Mouse (Mus musculus): ENCODE measurements around the gene Taok3. TPM values are rescaled to one million over a fixed set of nuclear protein-coding genes. Genes with fewer than 3 reads are reported as not detected.

Gene Taok3
- total and polyA plus RNA-seq, 3 experiments, result 3.1 to 7.8 (median 6.2) TPM

- DNase-seq, result no peak
- intact Hi-C loops (cut with DNase I), result loop anchor here (5.0 to 10.0 kb wide), 5 partner anchors 169 to 374 kb away; partner anchors contain the start of genes Pebp1 and Rfc5
- H3K4me1 ChIP-seq (ENCODE audit: control insufficient read depth, insufficient read depth, low read length), result peaks cover 1% of the 10 kb centered on the region; the same call in 1 of the 2 replicates
- H3K79me2 ChIP-seq (replicated peaks; ENCODE audit: control insufficient read depth, insufficient read depth, low read length), result no peaks in the 10 kb centered on the region
- TF ChIP-seq EP300 (IDR thresholded peaks at IDR 0.05; ENCODE audit: insufficient read depth, low read depth, low read length) (no peak), POLR2A (IDR thresholded peaks at IDR 0.05; ENCODE audit: insufficient read depth, low read depth, low read length) (no peak), CTCF (IDR thresholded peaks at IDR 0.05) (no peak)
- H3K27me3 ChIP-seq (ENCODE audit: control insufficient read depth, insufficient read depth, low read length), result no peaks in the 10 kb centered on the region
- no peak overlapping the region for H3K27ac ChIP-seq
- WGBS, result 62% methylated on average over 2 of the region's 2 CpGs
- no peaks in the 10 kb centered on the region for H3K36me3 ChIP-seq (ENCODE audit: control insufficient read depth, insufficient read depth, low read length)
- H3K9ac ChIP-seq (ENCODE audit: low read depth, low read length), result no peak overlapping the region
- no peak overlapping the region for H3K4me3 ChIP-seq
Measured at GRCm38 (mm10) chr5:117118220-117118619, 1.7 kb upstream of the Taok3 start.

DNA sequence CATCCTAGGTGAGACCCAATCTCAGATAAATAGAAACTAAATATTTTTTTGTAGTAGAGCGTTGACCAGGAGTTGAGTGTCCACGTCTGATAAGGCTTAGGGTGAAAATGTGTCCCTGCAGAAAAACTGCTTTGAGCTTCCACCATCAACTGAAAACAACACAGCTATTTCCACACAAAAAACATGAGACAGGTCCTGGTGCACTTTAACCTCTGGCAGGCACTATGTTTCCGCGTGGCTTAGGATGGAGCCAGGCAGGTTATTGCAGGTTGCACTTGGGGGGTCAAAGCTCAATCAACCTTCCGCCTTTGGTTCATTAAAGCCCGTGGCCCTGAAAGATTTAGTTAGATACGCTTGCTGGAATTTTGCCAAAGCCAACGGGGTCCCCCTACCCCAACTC lies 1.1 kb upstream of the Taok3 start:
- Histone ChIP-seq H3K9ac (ENCODE audit: low read depth, low read length) (no peak overlapping the region), H3K79me2 (replicated peaks; ENCODE audit: control insufficient read depth, insufficient read depth, low read length) (no peaks in the 10 kb centered on the region), H3K27me3 (ENCODE audit: control insufficient read depth, insufficient read depth, low read length) (no peaks in the 10 kb centered on the region), H3K27ac (no peak overlapping the region; the same call in 1 of the 2 replicates), H3K36me3 (ENCODE audit: control insufficient read depth, insufficient read depth, low read length) (no peaks in the 10 kb centered on the region), H3K4me1 (ENCODE audit: control insufficient read depth, insufficient read depth, low read length) (peaks cover 1% of the 10 kb centered on the region; the same call in 1 of the 2 replicates), H3K4me3 (no peak overlapping the region; the same call in 1 of the 2 replicates)
- no peak for DNase-seq
- intact Hi-C loops (cut with DNase I), result loop anchor here (5.0 to 10.0 kb wide), 5 partner anchors 168 to 373 kb away; partner anchors contain the start of genes Pebp1 and Rfc5
- 64% methylated on average over 8 of the region's 8 CpGs for WGBS
- TF ChIP-seq POLR2A (IDR thresholded peaks at IDR 0.05; ENCODE audit: insufficient read depth, low read depth, low read length) (no peak), EP300 (IDR thresholded peaks at IDR 0.05; ENCODE audit: insufficient read depth, low read depth, low read length) (no peak), CTCF (IDR thresholded peaks at IDR 0.05) (no peak)

- TF ChIP-seq POLR2A (IDR thresholded peaks at IDR 0.05; ENCODE audit: insufficient read depth, low read depth, low read length) (no peak), CTCF (IDR thresholded peaks at IDR 0.05) (no peak), EP300 (IDR thresholded peaks at IDR 0.05; ENCODE audit: insufficient read depth, low read depth, low read length) (no peak)
- intact Hi-C loops (cut with DNase I), result loop anchor here (5.0 kb wide), 1 partner anchor 37 kb away; no protein-coding TSS in a partner anchor
- peak overlapping the region; percentile 80 for H3K9ac ChIP-seq (ENCODE audit: low read depth, low read length)
- peak overlapping the region; percentile 89 for H3K4me3 ChIP-seq
- H3K36me3 ChIP-seq (ENCODE audit: control insufficient read depth, insufficient read depth, low read length), result no peaks in the 10 kb centered on the region
- peak overlapping the region; percentile 67 for H3K27ac ChIP-seq
- H3K4me1 ChIP-seq (ENCODE audit: control insufficient read depth, insufficient read depth, low read length), result peaks cover 1% of the 10 kb centered on the region; the same call in 1 of the 2 replicates
- peak; percentile 29 to 53 for DNase-seq
- H3K27me3 ChIP-seq (ENCODE audit: control insufficient read depth, insufficient read depth, low read length), result no peaks in the 10 kb centered on the region
- H3K79me2 ChIP-seq (replicated peaks; ENCODE audit: control insufficient read depth, insufficient read depth, low read length), result no peaks in the 10 kb centered on the region; the same call in 1 of the 2 replicates
- WGBS, result 3% methylated on average over 40 of the region's 40 CpGs
Measured at GRCm38 (mm10) chr5:117120489-117121466, 849 bp downstream of the Taok3 start.

- no peaks in the 10 kb centered on the region for H3K36me3 ChIP-seq (ENCODE audit: control insufficient read depth, insufficient read depth, low read length)
- H3K9ac ChIP-seq (ENCODE audit: low read depth, low read length), result no peak overlapping the region
- TF ChIP-seq CTCF (IDR thresholded peaks at IDR 0.05), result no peak
- no peak for TF ChIP-seq POLR2A (IDR thresholded peaks at IDR 0.05; ENCODE audit: insufficient read depth, low read depth, low read length)
- TF ChIP-seq EP300 (IDR thresholded peaks at IDR 0.05; ENCODE audit: insufficient read depth, low read depth, low read length), result no peak
- H3K79me2 ChIP-seq (replicated peaks; ENCODE audit: control insufficient read depth, insufficient read depth, low read length), result no peaks in the 10 kb centered on the region; the same call in 1 of the 2 replicates
- no peak overlapping the region for H3K4me3 ChIP-seq
- WGBS, result 26% methylated on average over 2 of the region's 2 CpGs
- H3K27me3 ChIP-seq (ENCODE audit: control insufficient read depth, insufficient read depth, low read length), result no peaks in the 10 kb centered on the region
- intact Hi-C loops (cut with DNase I), result loop anchor here (5.0 kb wide), 1 partner anchor 36 kb away; no protein-coding TSS in a partner anchor
- no peak for DNase-seq
- H3K27ac ChIP-seq, result no peak overlapping the region
- no peaks in the 10 kb centered on the region for H3K4me1 ChIP-seq (ENCODE audit: control insufficient read depth, insufficient read depth, low read length)
Measured at GRCm38 (mm10) chr5:117121657-117122056, 1.7 kb downstream of the Taok3 start.

DNA sequence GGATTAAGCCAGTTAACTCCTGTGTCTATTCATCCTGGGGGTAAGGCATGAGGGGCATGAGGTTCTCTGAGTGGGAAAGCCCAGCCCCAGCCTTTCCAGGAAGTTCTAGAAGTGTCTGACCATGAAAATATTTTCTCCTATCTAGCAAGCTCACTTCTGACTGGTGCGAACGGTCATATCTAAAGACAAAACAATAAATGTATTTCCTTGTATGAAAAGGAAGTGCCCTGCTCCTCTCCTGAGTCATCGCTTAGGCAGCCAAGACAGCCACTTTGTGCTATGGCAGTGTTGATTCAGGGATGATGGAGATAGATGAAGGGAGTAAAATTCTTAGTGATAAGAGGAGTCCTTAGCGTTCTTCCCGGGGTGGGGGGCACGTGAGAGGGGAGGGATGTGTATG lies 3.2 kb downstream of the Taok3 start:
- Histone ChIP-seq H3K4me3 (no peak overlapping the region), H3K79me2 (replicated peaks; ENCODE audit: control insufficient read depth, insufficient read depth, low read length) (no peaks in the 10 kb centered on the region; the same call in 1 of the 2 replicates), H3K4me1 (ENCODE audit: control insufficient read depth, insufficient read depth, low read length) (no peaks in the 10 kb centered on the region), H3K9ac (ENCODE audit: low read depth, low read length) (no peak overlapping the region), H3K27ac (no peak overlapping the region), H3K27me3 (ENCODE audit: control insufficient read depth, insufficient read depth, low read length) (no peaks in the 10 kb centered on the region), H3K36me3 (ENCODE audit: control insufficient read depth, insufficient read depth, low read length) (no peaks in the 10 kb centered on the region)
- no peak for TF ChIP-seq POLR2A (IDR thresholded peaks at IDR 0.05; ENCODE audit: insufficient read depth, low read depth, low read length)
- no peak for TF ChIP-seq CTCF (IDR thresholded peaks at IDR 0.05)
- TF ChIP-seq EP300 (IDR thresholded peaks at IDR 0.05; ENCODE audit: insufficient read depth, low read depth, low read length), result no peak
- intact Hi-C loops (cut with DNase I), result loop anchor here (5.0 kb wide), 1 partner anchor 34 kb away; no protein-coding TSS in a partner anchor
- no peak for DNase-seq
- WGBS, result 50% methylated on average over 6 of the region's 6 CpGs
